Mouse (Mus musculus) liver, postnatal 0 days (tissue): Measurements from ENCODE around the gene Ralgds.

Source experiments
- CTCF ChIP-seq: sonication (generic); IDR thresholded peaks from 2 replicates; pipeline ENCODE4 v1.5.1; 2016; ENCODE audit warnings: antibody characterized with exemption, low read depth
- EP300 ChIP-seq: IDR thresholded peaks from 2 replicates; pipeline ENCODE4 v1.6.1; 2016; ENCODE audit warnings: antibody characterized with exemption, low read depth, mild to moderate bottlenecking

- no peak for TF ChIP-seq CTCF
- TF ChIP-seq EP300 = no peak
Observed at GRCm38 (mm10) chr2:28498431-28498830, 14.5 kb upstream of the Ralgds start.
